Mouse (Mus musculus) left cerebral cortex, postnatal 4 days (tissue): Measurements from ENCODE around the gene Polm. TPM values are rescaled to one million over a fixed set of nuclear protein-coding genes. Genes with fewer than 3 reads are reported as not detected.

Experiments
- DNase-seq: peaks from one replicate; pipeline ENCODE4 v3.0.0-alpha.2; 2022
- intact Hi-C: fragments of 180-260 bp; cut with DNase I; formaldehyde crosslinking; loops from one replicate; pipeline ENCODE4 v1.15.1; 2025
- total RNA-seq, 2 experiments: library from RNA; stranded (reverse); gene quantifications; 2 replicates each; pipeline ENCODE4 v1.2.3; 2021

Gene Polm
- total RNA-seq, 2 experiments from 2014 or later: 16.1 to 16.5 TPM

DNA sequence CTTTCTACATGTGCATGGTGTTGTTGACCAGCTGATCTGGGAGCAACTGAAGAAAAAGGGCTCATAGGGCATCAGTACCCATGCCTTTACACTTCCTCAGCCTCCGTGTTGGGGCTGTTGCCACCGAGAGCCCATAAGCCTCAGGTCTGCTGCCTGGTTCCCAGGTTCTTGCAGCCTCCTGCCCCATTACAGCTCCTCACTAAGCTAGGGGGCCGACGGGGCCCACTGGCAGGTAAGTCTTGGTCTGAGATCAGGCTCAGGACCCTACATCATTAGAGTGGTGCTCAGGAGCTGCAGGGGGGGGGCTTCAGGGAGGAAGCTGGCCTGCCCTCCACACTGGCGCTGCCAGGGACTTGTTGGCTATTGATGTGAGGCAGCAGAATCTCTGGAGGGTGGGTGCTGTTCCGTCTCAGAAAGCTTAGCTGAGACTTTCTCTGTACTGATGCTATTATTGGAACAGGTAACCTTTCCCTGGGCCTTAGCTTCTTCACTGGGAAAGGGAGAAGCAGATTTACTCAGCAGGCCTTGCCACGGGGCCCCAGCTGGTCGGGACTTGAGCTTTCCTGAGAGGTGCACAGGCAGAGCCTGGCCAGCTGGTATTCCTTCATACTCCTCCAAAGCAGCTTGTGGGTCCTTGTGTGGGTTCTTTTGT, 18.8 kb upstream of the Polm start:
- no peak for DNase-seq
- intact Hi-C loops: no loop called here

GRCm38 (mm10) chr11:5855902-5856301, 18.1 kb upstream of the Polm start:
- intact Hi-C loops: no loop called here
- DNase-seq: peak; percentile 77

DNA sequence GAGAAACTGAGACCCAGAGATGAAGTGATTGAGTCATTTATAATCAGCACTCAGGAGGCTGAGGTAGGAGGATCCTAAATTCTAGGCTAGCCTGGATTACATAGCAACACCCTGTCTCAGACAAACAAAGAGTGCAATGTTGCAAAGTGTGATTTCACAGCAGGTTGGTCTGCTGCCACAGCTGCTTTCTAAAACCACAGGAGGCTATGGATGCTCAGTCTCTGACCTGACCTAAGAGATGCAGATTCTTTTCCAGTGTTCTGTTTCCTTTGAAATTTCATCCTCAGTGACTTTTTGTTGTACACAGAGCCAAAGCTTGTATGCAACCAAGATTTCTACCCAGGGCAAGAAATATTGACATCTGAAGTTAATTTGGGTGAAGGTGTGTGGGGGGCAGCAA, 17.7 kb upstream of the Polm start:
- intact Hi-C loops: no loop called here
- DNase-seq: no peak

- no peak for DNase-seq
- intact Hi-C loops: no loop called here
Observed at GRCm38 (mm10) chr11:5852314-5852713, 14.5 kb upstream of the Polm start.

GRCm38 (mm10) chr11:5851021-5851736, 13.4 kb upstream of the Polm start:
- intact Hi-C loops: no loop called here
- DNase-seq: no peak

DNA sequence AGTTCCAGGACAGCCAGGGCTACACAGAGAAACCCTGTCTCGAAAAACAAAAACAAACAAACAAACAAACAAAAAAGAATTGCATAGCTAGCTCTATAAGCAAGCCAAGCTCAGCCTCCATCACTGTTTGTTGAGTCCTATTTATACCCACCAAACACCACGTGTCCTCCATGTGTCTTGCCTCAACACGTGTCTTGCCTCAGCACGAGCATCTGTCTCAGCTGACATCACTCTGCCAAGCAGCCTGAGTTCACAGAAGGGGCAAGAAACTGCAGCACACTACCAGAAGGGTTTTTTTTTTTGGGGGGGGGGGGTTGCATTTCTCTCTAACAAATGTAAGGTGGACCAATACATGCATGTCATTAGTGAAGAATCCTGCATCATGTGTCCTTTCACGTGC, 12.6 kb upstream of the Polm start:
- intact Hi-C loops: no loop called here
- no peak for DNase-seq

DNA sequence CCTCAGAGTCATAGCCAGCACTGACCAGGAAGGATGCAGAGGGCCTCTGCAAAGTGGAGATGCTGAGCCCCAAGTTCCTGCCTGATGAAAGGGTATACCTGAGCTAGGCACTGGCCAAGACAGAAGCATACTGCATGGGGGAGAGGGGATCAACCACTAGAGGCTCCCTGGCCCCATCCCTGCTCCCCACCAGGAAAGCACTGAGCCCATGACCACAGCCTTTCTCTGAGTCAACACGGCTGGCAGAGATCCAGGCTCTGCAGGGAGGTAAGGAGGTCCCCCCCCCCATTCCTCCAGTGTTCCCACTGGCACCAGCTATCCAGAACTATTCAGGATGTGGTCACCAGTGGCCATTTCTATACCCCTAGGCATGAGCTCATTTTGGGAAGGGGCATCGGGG, 11.5 kb upstream of the Polm start:
- intact Hi-C loops: no loop called here

DNA sequence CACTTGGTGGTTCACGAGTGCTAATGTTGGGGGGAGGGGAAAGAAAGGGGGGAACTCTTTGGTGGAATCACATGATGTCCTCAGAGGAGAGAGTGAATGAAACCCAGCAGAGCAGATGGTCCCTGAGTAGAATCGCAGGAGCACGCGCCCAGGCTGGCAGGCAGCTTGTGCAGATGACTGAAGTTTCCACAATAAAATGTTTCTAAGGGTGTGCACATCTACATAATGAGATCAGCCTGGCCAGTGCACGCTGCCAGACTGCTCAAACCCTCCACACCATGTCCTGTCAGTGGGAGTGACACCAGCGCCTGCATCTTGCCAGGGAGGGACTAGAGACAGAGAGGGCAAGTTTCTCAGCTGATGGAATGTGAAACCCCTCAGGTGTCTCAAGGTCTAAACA, 10.9 kb upstream of the Polm start:
- DNase-seq: peak; percentile 46
- intact Hi-C loops: no loop called here

More for the DNA sequence above, 11.5 kb upstream of the Polm start:
- DNase-seq: peak; percentile 38

DNA sequence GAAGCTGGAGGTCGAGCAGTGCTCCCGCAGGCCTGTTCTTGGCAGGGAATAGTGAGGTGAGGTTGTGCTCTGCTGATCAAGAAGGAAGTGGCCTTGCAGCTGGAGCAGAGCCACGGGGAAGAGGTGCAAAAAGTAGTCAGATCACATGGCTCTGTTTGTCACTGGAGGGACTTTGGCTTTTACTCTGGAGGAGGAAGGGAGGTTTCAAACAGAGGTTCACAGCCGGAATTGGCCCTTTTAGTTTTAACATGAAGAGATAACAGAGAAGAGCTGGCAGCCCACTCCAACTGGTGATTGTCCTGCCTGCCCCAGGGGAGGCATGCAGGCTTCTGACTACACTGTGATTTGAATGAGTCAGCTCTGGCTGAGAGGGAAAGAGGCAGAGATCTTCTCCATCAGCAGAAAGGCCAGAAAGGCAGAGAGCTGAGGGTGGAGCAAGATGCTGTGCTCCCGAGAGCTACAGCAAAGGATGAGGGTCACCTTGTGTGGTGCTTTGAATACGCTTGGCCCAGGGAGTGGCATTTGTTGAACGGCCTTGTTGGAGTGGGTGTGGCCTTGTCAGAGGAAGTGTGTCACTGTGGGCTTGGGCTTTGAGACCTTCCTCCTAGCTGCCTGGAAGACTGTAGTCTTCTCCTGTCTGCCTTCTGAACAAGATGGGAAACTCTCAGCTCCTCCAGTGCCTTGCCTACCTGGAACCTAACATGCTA, 9.0 kb upstream of the Polm start:
- intact Hi-C loops: no loop called here
- no peak for DNase-seq

DNA sequence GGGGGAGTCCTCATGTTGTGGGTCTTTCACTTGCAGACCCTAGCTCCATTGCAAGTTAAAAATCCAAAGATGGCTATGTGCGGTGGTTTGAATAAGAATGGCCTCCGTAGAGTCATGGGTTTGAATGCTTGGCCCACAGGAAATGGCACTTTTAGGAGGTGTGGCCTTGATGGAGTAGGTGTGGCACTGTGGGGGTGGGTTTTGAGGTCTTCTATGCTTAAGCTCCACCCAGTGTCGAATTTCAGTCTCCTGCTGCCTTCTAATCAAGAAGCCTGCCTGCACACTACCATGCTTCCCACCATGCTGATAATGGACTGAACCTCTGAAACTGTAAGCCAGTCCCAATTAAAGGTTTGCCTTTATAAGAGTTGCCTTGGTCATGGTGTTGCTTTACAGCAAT, 5.3 kb upstream of the Polm start:
- intact Hi-C loops: no loop called here
- DNase-seq: no peak

- DNase-seq: no peak
- intact Hi-C loops: no loop called here
Observed at GRCm38 (mm10) chr11:5841751-5842150, 3.9 kb upstream of the Polm start.

- intact Hi-C loops: no loop called here
- no peak for DNase-seq
Observed at GRCm38 (mm10) chr11:5840346-5840745, 2.5 kb upstream of the Polm start.

DNA sequence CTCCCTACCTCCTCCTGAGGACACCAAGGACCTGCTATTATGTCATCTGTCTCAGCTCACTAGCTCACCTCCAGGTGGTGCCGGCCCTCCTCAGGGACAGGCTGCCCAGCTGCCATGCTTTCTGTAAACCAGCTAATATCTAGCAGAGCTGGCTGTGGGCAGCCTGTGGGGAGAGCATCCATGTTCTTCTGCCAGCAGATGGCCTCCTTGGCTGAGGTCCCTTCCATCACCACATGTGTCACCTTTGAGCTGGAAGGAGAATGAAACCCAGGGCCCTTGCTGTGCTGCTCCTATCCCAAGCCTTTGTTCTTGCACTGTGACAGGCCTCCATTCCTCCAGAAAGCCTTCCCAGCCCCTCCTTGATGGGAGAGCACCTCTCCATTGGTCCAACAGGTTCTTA, 1.7 kb downstream of the Polm start:
- intact Hi-C loops: no loop called here
- peak; percentile 81 for DNase-seq

DNA sequence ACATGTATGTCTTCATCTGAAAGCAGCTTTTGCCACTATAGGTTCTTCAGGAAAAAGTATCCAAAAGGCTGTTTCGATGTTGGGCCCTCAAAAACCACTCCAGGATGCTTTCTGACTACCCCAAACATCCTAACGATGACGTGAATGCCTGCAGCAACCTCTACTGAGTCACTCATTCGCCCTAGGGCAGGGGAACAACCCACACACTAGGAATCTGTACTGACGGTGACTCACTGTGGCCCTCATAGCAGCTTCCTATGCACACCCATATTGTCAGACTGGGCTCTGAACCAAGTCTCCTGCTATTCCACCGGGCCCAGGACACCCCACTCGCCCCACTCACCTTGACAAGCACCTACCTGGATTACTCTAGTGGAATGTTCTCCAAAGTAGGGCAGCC, 2.8 kb downstream of the Polm start:
- intact Hi-C loops: no loop called here
- no peak for DNase-seq

DNA sequence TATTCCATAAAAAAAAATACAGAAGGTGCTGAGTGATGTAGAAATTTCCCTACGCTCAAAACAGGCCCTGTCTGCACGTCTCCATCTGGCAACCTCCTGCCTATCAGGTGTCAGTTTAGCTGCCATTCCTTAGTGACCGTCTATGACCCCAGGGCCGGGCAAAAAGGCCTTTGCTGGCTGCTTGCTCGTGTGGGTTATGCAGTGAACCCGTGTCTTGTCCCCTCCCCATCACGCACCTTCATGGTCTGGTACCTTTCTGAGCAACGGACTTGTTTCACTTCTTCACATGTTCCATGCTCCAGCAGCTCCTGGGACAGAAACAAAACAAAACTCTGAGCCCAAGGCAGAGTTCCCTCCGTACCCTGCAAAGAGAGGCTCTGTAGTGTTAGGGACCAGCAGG, 3.3 kb downstream of the Polm start:
- intact Hi-C loops: no loop called here
- no peak for DNase-seq

DNA sequence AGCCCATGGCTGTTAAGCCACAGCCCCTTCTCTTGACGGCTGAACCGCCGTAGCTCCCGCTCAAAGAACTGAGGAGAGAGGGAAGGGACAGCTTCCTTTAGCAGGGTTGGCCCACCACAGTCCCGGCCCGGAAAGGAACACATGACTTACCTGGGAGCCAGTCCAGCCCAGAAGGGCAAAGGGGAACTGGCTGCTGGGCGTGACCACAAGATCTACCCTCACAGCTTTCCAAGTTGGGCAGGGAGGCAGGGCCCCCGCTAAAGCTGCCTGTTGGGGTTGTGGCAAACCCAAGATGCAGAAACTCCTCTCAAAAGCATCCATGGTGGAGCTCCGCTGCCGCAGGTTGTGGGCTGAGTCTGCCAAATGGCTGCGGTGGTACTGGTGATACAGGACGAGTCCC, 8.5 kb downstream of the Polm start:
- DNase-seq: no peak
- intact Hi-C loops: no loop called here

DNA sequence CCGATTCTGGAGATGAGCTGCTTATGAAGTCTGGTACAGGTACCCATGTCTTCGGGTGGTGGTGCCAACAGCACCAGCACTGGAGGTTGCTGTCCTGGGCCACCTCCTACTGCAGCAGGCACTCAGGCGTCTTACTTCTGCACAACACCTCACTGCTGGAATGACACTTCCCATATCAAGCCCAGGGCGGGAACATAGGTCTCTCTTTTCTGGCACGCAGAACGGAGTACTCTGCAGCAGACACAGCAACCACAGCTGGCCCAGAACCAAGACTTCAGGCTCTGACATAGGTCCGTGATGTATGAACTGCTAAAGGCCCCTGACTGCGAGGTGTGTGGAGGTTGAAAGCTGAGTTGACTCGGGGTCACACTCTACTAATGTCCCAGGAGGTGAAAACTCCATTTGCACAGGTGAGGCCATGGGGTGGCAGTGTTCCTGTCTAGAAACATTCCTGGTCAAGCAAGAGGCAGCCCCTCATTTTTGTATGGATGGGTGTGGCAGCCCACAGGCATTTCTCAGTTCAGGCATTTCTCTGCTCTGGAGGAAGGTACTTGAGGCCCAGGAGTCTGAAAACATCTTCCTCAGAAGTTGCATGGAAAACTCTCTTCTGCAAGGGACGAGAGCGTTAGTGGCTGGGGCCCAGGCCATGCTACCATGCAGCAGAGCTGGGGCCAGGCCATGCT, 9.2 kb downstream of the Polm start:
- intact Hi-C loops: no loop called here

GRCm38 (mm10) chr11:5827931-5828330, 9.9 kb downstream of the Polm start:
- DNase-seq: no peak
- intact Hi-C loops: no loop called here

More for the DNA sequence above, 9.2 kb downstream of the Polm start:
- DNase-seq: no peak

DNA sequence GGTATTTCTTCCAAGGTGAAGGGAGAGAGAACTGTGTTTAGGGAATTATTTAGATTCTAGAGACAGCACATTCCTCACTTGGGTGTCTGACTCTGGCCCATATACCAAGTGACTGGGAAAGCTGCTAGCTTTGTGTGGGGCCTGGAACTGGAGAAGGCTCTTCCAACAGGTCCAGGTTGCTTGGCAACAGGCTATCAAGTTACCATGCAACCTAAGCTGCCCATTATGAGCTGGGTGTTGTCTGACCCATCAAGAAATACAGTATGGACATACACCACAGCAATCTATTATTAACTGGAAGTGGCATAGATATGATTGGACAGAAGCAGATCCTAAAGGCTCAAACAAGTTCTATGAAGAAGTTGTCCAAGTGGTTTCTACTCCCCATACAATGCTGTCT, 12.4 kb downstream of the Polm start:
- DNase-seq: no peak
- intact Hi-C loops: no loop called here

- no peak for DNase-seq
- intact Hi-C loops: no loop called here
Observed at GRCm38 (mm10) chr11:5819223-5819622, 18.6 kb downstream of the Polm start.

- no peak for DNase-seq
- intact Hi-C loops: no loop called here
Observed at GRCm38 (mm10) chr11:5813381-5813780, 24.4 kb downstream of the Polm start.
